Mouse (Mus musculus): ENCODE data around the gene Apip. TPM values are rescaled to one million over a fixed set of nuclear protein-coding genes. Genes with fewer than 3 reads are reported as not detected.

The Apip gene
- total and polyA plus RNA-seq, 3 experiments: 126 to 222 (median 142) TPM

DNA sequence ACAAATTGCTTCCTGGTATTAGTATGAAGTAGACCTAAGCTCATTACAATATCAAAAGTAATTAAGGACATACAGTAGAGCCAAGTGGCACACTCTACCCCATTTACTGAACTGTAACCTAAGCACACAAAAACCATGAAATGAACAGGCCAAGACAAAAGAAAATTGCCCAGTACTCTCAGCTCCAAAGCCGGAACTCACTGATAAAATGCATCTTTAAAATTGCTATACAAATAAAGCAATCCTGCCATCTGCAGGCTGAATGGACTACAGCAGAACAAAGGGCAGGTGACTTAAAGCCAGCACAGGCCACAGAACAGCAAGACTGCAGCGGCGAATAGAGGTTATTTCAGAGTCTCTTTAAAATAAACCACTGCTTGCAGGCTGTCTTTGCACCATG lies 10.6 kb upstream of the Apip start:
- Histone ChIP-seq H3K36me3 (replicated peaks in 1 of 2; ENCODE audit: control insufficient read depth in 1 of 2, insufficient read depth in 1 of 2, low read length in 1 of 2) (peaks cover 3 to 11% of the 10 kb centered on the region in 2 experiments), H3K27me3 (replicated peaks) (no peaks in the 10 kb centered on the region), H3K9ac (ENCODE audit: insufficient read depth, low read depth) (no peak overlapping the region; the same call in 1 of the 2 replicates), H3K4me3 (replicated peaks in 1 of 3; ENCODE audit: low read depth in 2 of 3, low read length in 2 of 3, poor library complexity in 1 of 3) (no peak overlapping the region), H3K9me3 (replicated peaks; ENCODE audit: low read length) (no peaks in the 10 kb centered on the region), H3K4me2 (ENCODE audit: insufficient read depth, low read depth, poor library complexity, severe bottlenecking) (peak overlapping the region; percentile 65; the same call in 1 of the 2 replicates), H3K4me1 (ENCODE audit: control insufficient read depth in 1 of 2, insufficient read depth in 2 of 2) (peaks cover 2 to 78% of the 10 kb centered on the region in 2 experiments), H3K79me2 (replicated peaks; ENCODE audit: control insufficient read depth, extremely low read depth, insufficient read depth, poor library complexity, severe bottlenecking) (peaks cover 69% of the 10 kb centered on the region), H3K27ac (ENCODE audit: insufficient read depth, low read depth) (no peak overlapping the region)
- peak; percentile 74 for DNase-seq (ENCODE audit: extremely low read depth)
- dilution Hi-C loops (cut with MboI; ENCODE audit: extremely low pct_ligation_motif_present, extremely low pct_unique_long_range_greater_than_20kb, low sequenced_read_pairs): no loop called here
- in situ Hi-C loops (cut with MboI; ENCODE audit: low pct_ligation_motif_present, low pct_unique_long_range_greater_than_20kb, low sequenced_read_pairs): no loop called here
- TF ChIP-seq IRF4 (IDR thresholded peaks at IDR 0.05; ENCODE audit: low read depth, low read length): peak; percentile 40; the same call in 1 of the 2 replicates
- no peak for TF ChIP-seq MAZ (IDR thresholded peaks at IDR 0.05; ENCODE audit: low read depth, low read length)
- peak; percentile 55 for TF ChIP-seq BHLHE40 (IDR thresholded peaks at IDR 0.05; ENCODE audit: low read depth, low read length)
- TF ChIP-seq USF1 (IDR thresholded peaks at IDR 0.05; ENCODE audit: low read depth, low read length): no peak
- TF ChIP-seq E2F4 (IDR thresholded peaks at IDR 0.05; ENCODE audit: insufficient replicate concordance, low read depth, low read length): no peak
- no peak for TF ChIP-seq USF2 (conservative IDR thresholded peaks at IDR 0.05; ENCODE audit: low read depth, low read length)
- TF ChIP-seq TBP (conservative IDR thresholded peaks at IDR 0.05; ENCODE audit: low read depth, low read length): 0 out of 2 replicates have a peak, but pooled peaks have one; percentile 28
- TF ChIP-seq KAT2A (IDR thresholded peaks at IDR 0.05; ENCODE audit: insufficient replicate concordance, low read length): no peak
- no peak for TF ChIP-seq POLR2A (IDR thresholded peaks at IDR 0.05; ENCODE audit: low read depth, low read length)
- no peak for TF ChIP-seq ZC3H11A (IDR thresholded peaks at IDR 0.05; ENCODE audit: low read depth, low read length)
- TF ChIP-seq MYC (IDR thresholded peaks at IDR 0.05; ENCODE audit: low read depth, low read length): 0 out of 2 replicates have a peak, but pooled peaks have one; percentile 20
- TF ChIP-seq CHD1 (IDR thresholded peaks at IDR 0.05; ENCODE audit: low read depth, low read length): no peak
- TF ChIP-seq UBTF (IDR thresholded peaks at IDR 0.05; ENCODE audit: low read depth, low read length): no peak
- peak; percentile 82 for TF ChIP-seq RAD21 (IDR thresholded peaks at IDR 0.05; ENCODE audit: low read depth, low read length)
- no peak for TF ChIP-seq MAX (IDR thresholded peaks at IDR 0.05; ENCODE audit: low read length)
- TF ChIP-seq MXI1 (IDR thresholded peaks at IDR 0.05; ENCODE audit: low read depth, low read length): no peak
- no peak for TF ChIP-seq CHD2 (IDR thresholded peaks at IDR 0.05; ENCODE audit: low read length)
- no peak for TF ChIP-seq ZKSCAN1 (IDR thresholded peaks at IDR 0.05; ENCODE audit: borderline replicate concordance, low read depth, low read length)
- no peak for TF ChIP-seq JUN (IDR thresholded peaks at IDR 0.05; ENCODE audit: insufficient read depth, low read depth, low read length)
- no peak for TF ChIP-seq ETS1 (conservative IDR thresholded peaks at IDR 0.05; ENCODE audit: low read depth, low read length)
- TF ChIP-seq RCOR1 (conservative IDR thresholded peaks at IDR 0.05; ENCODE audit: low read depth, low read length): no peak
- no peak for TF ChIP-seq GABPA (IDR thresholded peaks at IDR 0.05; ENCODE audit: insufficient replicate concordance, low read depth, low read length)
- no peak for TF ChIP-seq NRF1 (IDR thresholded peaks at IDR 0.05; ENCODE audit: low read depth, low read length)
- TF ChIP-seq PAX5 (IDR thresholded peaks at IDR 0.05; ENCODE audit: low read length): no peak
- no peak for TF ChIP-seq TCF12 (IDR thresholded peaks at IDR 0.05; ENCODE audit: low read depth, low read length)
- no peak for TF ChIP-seq SIN3A (IDR thresholded peaks at IDR 0.05; ENCODE audit: low read length)
- TF ChIP-seq HCFC1 (IDR thresholded peaks at IDR 0.05; ENCODE audit: low read depth, low read length): no peak
- TF ChIP-seq CTCF (conservative IDR thresholded peaks at IDR 0.05 in 1 of 2, IDR thresholded peaks at IDR 0.05 in 1 of 2; ENCODE audit: low read depth in 2 of 2, low read length in 2 of 2): peak; percentile 33 to 78; a peak in 2 of 4 replicates
- no peak for TF ChIP-seq ZMIZ1 (IDR thresholded peaks at IDR 0.05; ENCODE audit: low read depth, low read length)
- no peak for TF ChIP-seq ZNF384 (IDR thresholded peaks at IDR 0.05; ENCODE audit: low read depth, low read length)
- peak; percentile 22; the same call in 1 of the 2 replicates for TF ChIP-seq EP300 (IDR thresholded peaks at IDR 0.05; ENCODE audit: low read length)
- TF ChIP-seq ELF1 (IDR thresholded peaks at IDR 0.05; ENCODE audit: low read depth, low read length): peak; percentile 69
- TF ChIP-seq JUND (conservative IDR thresholded peaks at IDR 0.05; ENCODE audit: low read depth, low read length): no peak
- no peak for TF ChIP-seq MAFK (IDR thresholded peaks at IDR 0.05; ENCODE audit: insufficient replicate concordance, low read length)
- TF ChIP-seq NELFE (IDR thresholded peaks at IDR 0.05; ENCODE audit: low read depth, low read length): no peak
- TF ChIP-seq SMC3 (IDR thresholded peaks at IDR 0.05; ENCODE audit: low read depth, low read length): peak; percentile 70
- TF ChIP-seq MEF2A (IDR thresholded peaks at IDR 0.05; ENCODE audit: borderline replicate concordance, low read depth, low read length): no peak
- TF ChIP-seq POLR2AphosphoS2 (IDR thresholded peaks at IDR 0.05; ENCODE audit: low read depth, low read length): no peak

Data from CH12.LX (cell line).